Mouse (Mus musculus): ENCODE data around the gene Rnf187.

Gene Rnf187

GRCm38 (mm10) chr11:58904838-58905237 is 33.9 kb downstream of the Rnf187 start:
- in situ Hi-C loops (cut with MboI; ENCODE audit: low sequenced_read_pairs): no loop called here

GRCm38 (mm10) chr11:58904410-58904718 is 34.4 kb downstream of the Rnf187 start:
- in situ Hi-C loops (cut with MboI; ENCODE audit: low sequenced_read_pairs): no loop called here

- in situ Hi-C loops (cut with MboI; ENCODE audit: low sequenced_read_pairs): no loop called here
Observed at GRCm38 (mm10) chr11:58903511-58904409, 35.0 kb downstream of the Rnf187 start, which contains the start of gene Zfp39. Gene Zfp39, minus strand, starts transcription at chr11:58904225.

- in situ Hi-C loops (cut with MboI; ENCODE audit: low sequenced_read_pairs): no loop called here
Observed at GRCm38 (mm10) chr11:58901080-58901479, 37.6 kb downstream of the Rnf187 start.

- in situ Hi-C loops (cut with MboI; ENCODE audit: low sequenced_read_pairs): no loop called here
Observed at GRCm38 (mm10) chr11:58897485-58897884, 41.2 kb downstream of the Rnf187 start.

- in situ Hi-C loops (cut with MboI; ENCODE audit: low sequenced_read_pairs): no loop called here
Observed at GRCm38 (mm10) chr11:58894456-58894855, 44.3 kb downstream of the Rnf187 start.

- in situ Hi-C loops (cut with MboI; ENCODE audit: low sequenced_read_pairs): no loop called here
Observed at GRCm38 (mm10) chr11:58890511-58890910, 48.2 kb downstream of the Rnf187 start.

- in situ Hi-C loops (cut with MboI; ENCODE audit: low sequenced_read_pairs): no loop called here
Observed at GRCm38 (mm10) chr11:58883756-58884155, 55.0 kb downstream of the Rnf187 start.
